Mouse (Mus musculus) adipocyte (in vitro differentiated cells): Measurements from ENCODE around the gene Hist1h2bp.

Experiments
- DNase-seq: peaks from one replicate; pipeline ENCODE4 v3.0.0-alpha.2; 2016; ENCODE audit warnings: low spot score

Gene Hist1h2bp

GRCm38 (mm10) chr13:21786899-21787629 lies at the start of gene Hist1h2bp, which contains the start of gene Hist1h2an:
Hist1h2bp (plus strand) TSS chr13:21787461.
Hist1h2an (minus strand) TSS chr13:21787218.
- peak; percentile 98 for DNase-seq

- no peak for DNase-seq
Observed at GRCm38 (mm10) chr13:21745006-21745405, 42.3 kb upstream of the Hist1h2bp start.

- no peak for DNase-seq
Observed at GRCm38 (mm10) chr13:21749387-21750158, 37.7 kb upstream of the Hist1h2bp start.

GRCm38 (mm10) chr13:21750159-21751017 lies 36.9 kb upstream of the Hist1h2bp start, which contains the start of gene Hist1h4k:
Hist1h4k (minus strand) TSS chr13:21750505.
- DNase-seq, result peak; percentile 81

- DNase-seq, result no peak
Observed at GRCm38 (mm10) chr13:21751417-21751816, 35.8 kb upstream of the Hist1h2bp start.

- no peak for DNase-seq
Observed at GRCm38 (mm10) chr13:21751827-21752226, 35.4 kb upstream of the Hist1h2bp start.

- no peak for DNase-seq
Observed at GRCm38 (mm10) chr13:21752356-21752755, 34.9 kb upstream of the Hist1h2bp start.

GRCm38 (mm10) chr13:21753051-21753523 lies 34.2 kb upstream of the Hist1h2bp start:
- no peak for DNase-seq

- peak; percentile 89 for DNase-seq
Observed at GRCm38 (mm10) chr13:21753524-21754285, 33.6 kb upstream of the Hist1h2bp start, which contains the start of the genes Hist1h2ak and Hist1h2bn. Hist1h2ak (minus strand) TSS chr13:21753827. Hist1h2bn (plus strand) TSS chr13:21754123.

GRCm38 (mm10) chr13:21754294-21755001 lies 32.8 kb upstream of the Hist1h2bp start:
- peak; percentile 38 for DNase-seq

GRCm38 (mm10) chr13:21755707-21756106 lies 31.6 kb upstream of the Hist1h2bp start:
- no peak for DNase-seq

GRCm38 (mm10) chr13:21778814-21779766 lies 8.2 kb upstream of the Hist1h2bp start:
- DNase-seq, result peak; percentile 88

- DNase-seq, result peak; percentile 70
Observed at GRCm38 (mm10) chr13:21779767-21780731, 7.2 kb upstream of the Hist1h2bp start, which contains the start of gene Hist1h1b. Hist1h1b (minus strand) TSS chr13:21780625.

GRCm38 (mm10) chr13:21781021-21781555 lies 6.2 kb upstream of the Hist1h2bp start:
- DNase-seq, result no peak

GRCm38 (mm10) chr13:21781639-21782038 lies 5.6 kb upstream of the Hist1h2bp start:
- DNase-seq, result no peak

- peak; percentile 41 for DNase-seq
Observed at GRCm38 (mm10) chr13:21782361-21783254, 4.7 kb upstream of the Hist1h2bp start.

- DNase-seq, result peak; percentile 86
Observed at GRCm38 (mm10) chr13:21783255-21783617, 4.0 kb upstream of the Hist1h2bp start, which contains the start of gene Hist1h3i. Hist1h3i (minus strand) TSS chr13:21783370.
